Mouse (Mus musculus) adipocyte (in vitro differentiated cells): ENCODE measurements around the gene Lyve1.

Experiments
- DNase-seq: peaks from one replicate; pipeline ENCODE4 v3.0.0-alpha.2; 2016; ENCODE audit warnings: low spot score

Gene Lyve1

DNA sequence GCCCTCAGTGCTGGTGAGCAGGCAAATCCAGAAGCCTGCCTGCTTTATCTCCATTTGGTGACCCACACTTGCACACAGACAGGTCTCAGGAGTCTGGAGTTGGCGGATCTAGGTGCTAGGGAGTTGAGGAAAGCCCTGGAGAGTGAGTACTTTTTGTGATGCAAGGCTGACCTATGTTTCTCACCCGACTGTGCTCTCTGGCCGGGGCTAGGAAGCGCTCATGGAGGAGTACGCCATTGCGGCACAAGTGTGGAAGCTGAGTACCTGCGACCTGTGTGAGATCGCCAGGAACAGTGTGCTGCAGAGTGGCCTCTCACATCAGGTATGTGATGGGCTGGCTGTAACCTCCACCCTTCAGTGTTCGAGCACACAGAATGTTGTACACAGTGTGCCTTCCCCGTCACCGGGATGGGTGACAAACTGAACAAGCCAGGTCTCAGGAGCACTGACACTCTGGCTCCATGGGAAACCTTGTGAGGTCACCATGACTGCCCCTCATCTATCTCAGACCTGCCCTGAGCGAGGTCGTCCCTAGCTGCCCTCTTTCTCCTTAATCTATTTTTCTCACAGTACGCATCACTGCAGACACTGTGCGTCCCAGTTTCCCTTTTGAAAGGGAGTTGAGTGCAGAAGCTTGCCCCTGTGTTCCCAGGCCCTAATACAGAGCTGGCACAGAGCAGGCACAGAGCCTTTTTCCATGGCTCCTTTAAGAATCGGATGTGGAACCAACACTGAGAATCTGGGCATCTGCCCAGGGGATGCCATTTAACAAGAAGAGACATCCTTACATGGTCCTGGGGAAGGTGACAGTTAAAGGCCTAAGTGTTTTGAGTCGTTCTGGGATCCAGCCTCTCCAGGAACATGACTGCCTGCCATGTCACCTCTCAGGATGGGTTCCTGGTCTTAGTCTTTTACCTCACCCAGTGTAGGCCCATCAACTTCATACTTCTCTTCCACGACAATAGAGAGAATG lies 53.2 kb downstream of the Lyve1 start:
- no peak for DNase-seq

DNA sequence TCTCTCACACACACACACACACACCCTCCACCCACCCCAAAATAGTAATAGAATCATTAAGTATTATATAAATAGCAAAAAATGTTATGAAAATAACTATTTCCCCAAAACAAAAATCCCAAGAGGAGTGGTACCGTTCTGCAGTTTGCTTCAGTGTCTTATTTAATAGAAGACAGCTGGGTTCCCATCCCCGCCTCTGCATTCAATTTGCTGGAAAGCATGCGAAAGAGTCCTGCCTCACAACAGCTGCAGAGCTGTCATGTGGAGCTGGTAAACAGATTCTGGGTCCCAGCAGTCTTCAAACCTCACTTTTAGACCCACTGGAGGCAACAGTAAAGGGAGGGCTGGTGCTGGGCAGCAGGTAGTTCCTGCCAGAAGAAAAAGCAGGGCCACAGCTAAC lies 54.1 kb downstream of the Lyve1 start:
- peak; percentile 31 for DNase-seq

DNA sequence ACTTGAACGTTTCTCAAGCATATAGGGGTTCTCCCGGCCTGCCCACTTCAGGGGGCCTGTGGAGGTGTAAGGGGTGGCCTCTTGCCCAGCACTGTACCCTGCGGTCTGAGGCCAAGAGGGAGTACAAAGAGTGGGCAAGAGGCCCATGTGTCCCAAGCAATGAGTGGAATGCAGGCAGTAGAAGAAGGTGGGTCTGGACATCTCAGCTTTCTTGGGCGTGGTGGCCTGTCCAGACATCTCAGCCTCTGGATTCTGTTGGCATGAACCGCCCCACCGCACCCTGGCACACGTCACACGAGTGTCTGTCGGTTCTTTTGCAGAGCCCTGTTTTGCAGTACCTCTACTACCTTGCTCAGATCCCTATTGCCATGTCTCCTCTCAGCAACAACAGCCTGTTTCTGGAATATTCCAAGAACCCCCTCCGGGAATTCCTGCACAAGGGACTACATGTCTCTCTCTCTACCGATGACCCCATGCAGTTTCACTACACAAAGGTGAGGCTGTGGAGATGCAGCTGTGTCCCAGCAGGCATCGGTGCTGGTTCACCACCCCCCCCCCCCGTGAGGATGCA lies 55.5 kb downstream of the Lyve1 start:
- no peak for DNase-seq

DNA sequence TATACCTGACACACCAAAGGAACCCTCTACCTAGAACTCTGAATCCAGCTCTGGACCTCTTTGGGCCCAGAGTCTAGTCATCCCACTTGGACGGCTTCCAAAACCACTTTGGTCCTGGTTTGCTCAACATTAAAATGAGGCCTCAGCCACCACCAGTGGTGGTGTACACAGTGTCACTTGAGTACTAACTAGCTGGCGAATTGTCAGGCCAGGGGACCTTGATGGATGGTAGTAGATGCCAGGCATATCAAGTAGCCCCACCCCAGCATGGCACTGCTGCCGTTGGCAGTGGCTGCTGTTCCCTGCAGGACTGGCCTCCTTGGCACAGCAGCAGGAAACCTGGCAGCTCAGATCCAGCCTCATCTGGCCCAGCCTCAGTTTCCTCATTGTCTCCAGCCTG lies 58.8 kb downstream of the Lyve1 start:
- peak; percentile 61 for DNase-seq

DNA sequence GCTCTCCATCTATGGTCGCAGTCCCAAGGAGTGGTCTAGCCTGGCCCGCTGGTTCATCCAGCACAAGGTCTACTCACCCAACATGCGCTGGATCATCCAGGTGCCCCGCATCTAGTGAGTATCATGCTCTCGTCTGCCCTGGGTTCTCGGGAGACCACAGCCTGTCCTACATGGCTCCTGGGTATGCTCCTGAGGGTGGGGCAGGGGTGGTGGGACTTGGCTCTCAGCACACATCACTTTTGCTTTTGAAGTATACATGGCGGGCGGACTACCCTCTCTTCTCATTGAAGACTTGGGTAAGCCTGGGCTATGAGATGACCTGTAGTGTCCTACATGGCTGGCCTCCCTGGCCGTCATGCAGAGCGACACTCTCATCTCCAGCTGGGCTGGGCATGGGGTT lies 59.9 kb downstream of the Lyve1 start:
- no peak for DNase-seq

DNA sequence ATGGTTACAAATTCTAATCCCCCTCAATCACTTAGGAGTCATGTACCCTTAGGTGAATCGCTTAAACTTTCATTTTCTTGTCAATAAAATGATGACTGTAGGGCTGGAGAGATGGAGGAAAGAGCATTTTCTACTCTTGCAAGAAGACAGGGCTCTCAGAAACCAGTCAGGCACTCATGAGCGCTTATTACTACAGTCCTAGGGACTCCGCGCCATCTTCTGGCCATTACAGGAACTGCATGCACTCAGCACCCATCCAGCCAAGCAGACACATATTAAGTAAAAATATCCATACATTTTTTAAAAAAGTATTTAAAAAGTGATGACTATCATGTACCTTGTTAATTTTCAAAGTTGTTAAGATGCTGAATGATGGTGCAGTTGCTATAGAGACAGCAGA lies 62.0 kb downstream of the Lyve1 start:
- peak; percentile 86 for DNase-seq
